Mouse (Mus musculus) embryonic fibroblast, embryonic 13.5 days (primary cell): ENCODE data around the gene Usp38.

Source experiments
- CTCF ChIP-seq: IDR thresholded peaks from 2 replicates; pipeline ENCODE4 v1.5.1; 2011; ENCODE audit warnings: mild to moderate bottlenecking, control low read depth, low read length, moderate library complexity, borderline replicate concordance; ENCODE audit not compliant: insufficient read depth
- POLR2A ChIP-seq: IDR thresholded peaks from 2 replicates; pipeline ENCODE4 v1.6.1; 2011; ENCODE audit warnings: low read depth, mild to moderate bottlenecking, control low read depth, low read length, moderate library complexity

DNA sequence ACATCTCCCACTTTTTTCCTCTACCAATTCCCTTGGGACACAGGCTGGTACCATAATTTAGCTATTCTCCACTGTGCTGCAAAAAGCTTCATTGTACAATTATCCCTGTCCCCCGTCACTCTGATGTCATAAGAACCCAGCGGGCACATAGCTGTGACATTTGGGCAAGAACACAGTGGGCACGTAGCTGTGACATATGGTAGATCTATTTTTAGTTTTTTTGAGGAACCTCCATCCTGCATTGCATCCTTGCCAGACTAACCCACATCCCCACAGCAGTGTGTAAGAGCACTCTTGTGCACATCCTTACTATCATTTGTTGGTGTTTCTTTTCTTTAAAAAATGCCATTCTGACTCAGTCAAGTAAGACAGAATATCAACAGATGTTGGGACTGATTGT is 71.0 kb downstream of the Usp38 start:
- TF ChIP-seq POLR2A (no peak), CTCF (no peak)
